Mouse (Mus musculus): ENCODE data around the gene Stxbp3.
"Not testable (repeated sequence)": the region's sequence is repeated elsewhere in the genome, so short reads cannot be mapped to it uniquely, and the experiment has no call there.

Gene Stxbp3

GRCm38 (mm10) chr3:108840000-108840715, at the start of gene Stxbp3:
Gene Stxbp3, minus strand, starts transcription at chr3:108840526.
- peak; percentile 99 to 100 for DNase-seq (ENCODE audit: low spot score in 2 of 2)

DNA sequence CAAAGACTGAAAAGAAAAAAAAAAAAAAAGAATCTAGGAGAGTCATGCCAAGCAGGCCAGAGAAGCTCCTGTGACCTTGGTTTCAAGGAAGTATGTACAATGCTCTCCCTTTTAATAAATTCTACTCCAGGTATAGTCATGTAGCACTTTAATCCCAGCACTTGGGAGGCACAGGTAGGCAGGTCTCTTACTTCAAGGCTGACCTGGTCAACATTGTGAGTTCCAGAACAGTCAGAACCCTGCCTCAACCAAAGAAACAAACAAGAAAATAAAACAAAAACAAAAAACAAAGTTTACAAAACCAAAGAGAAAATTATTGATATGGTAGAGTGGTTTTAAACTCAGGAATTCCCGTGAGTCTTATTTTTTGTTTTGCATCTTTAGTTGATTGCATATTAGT, 49.6 kb upstream of the Stxbp3 start, which contains the start of gene Fndc7:
TSS of gene Fndc7 (minus strand) at position 101 of the 400 bp plus-strand sequence.
- no peak for DNase-seq (ENCODE audit: low spot score in 2 of 2)

- DNase-seq (ENCODE audit: low spot score in 2 of 2), result no peak
Observed at GRCm38 (mm10) chr3:108887618-108887975, 47.3 kb upstream of the Stxbp3 start.

- DNase-seq (ENCODE audit: low spot score in 2 of 2), result no peak
Observed at GRCm38 (mm10) chr3:108886934-108887617, 46.8 kb upstream of the Stxbp3 start.

DNA sequence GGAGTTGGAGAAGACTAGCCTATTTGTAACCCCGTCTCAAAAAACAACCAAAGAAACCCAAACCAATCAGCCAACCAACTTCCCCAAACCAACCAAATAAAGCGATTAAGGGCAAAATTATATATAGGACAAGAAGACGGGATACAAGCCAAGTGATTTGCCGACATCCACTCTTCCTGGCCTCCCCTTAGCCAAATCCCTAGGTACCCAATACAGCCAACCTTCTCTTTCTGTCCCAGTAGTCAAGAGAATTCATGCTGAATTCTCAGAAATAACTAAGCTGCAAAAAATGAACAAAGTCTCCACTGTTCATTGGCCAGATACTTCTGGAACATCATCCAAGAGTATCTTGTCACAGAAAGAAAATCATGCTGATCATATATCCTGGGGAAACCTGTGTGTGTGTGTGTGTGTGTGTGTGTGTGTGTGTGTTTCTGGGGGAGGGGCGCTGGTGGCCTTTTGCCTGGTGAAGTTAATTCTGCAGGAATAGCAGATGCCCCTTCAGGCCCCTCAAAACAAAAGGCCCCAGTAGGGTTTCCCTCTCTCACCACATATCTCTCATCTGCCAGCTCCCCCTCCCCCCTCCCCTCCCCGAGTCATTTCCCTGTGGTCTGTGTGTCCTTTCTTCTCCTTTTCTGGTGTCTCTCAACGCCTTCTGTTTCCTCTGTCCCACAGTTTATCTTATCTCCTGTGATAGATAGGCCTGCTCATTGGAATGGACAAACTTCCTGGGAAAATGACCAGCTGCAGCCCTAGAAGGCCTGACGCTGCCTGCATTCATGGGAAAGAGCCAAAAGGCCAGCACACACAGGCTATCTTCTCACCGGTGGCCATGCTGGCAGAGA, 45.6 kb upstream of the Stxbp3 start:
- no peak for DNase-seq (ENCODE audit: low spot score in 2 of 2)

- no peak for DNase-seq (ENCODE audit: low spot score in 2 of 2)
Observed at GRCm38 (mm10) chr3:108884706-108885289, 44.5 kb upstream of the Stxbp3 start.

GRCm38 (mm10) chr3:108883067-108883466, 42.7 kb upstream of the Stxbp3 start:
- no peak for DNase-seq (ENCODE audit: low spot score in 2 of 2)

- DNase-seq (ENCODE audit: low spot score in 2 of 2), result not testable (repeated sequence)
Observed at GRCm38 (mm10) chr3:108881873-108882272, 41.5 kb upstream of the Stxbp3 start.

GRCm38 (mm10) chr3:108880544-108881507, 40.5 kb upstream of the Stxbp3 start:
- DNase-seq (ENCODE audit: low spot score in 2 of 2), result peak in 1 of 2 experiments; percentile 30

DNA sequence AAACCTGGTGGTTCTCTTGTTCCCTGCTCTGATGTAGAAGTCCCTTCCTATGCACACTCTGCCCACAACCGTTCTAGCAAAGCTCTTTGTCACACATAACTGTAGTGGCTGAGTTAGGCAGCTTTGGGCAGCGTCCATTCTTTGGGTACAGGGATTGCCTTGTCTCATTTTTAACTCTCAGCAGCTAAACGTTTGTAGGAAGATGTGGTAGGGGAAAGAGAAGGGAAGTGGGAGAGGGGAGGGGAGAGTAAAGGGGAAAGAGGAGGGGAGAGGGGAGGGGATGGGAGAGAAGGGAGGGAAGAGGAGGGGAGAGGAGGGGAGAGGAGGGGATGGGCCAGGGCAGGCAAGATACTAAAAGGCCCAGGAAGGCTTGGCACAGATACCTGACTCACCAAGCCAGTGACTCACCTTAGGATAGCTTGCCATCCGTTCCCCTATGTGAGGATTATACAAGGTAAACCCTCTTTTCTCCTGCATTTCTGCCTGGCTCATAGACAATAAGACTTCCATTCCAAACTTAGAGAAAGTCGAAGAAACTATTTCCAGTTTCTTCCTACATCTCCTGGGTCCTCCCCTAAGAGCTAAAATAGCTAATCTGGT, 39.6 kb upstream of the Stxbp3 start:
- DNase-seq (ENCODE audit: low spot score in 2 of 2), result no peak

DNA sequence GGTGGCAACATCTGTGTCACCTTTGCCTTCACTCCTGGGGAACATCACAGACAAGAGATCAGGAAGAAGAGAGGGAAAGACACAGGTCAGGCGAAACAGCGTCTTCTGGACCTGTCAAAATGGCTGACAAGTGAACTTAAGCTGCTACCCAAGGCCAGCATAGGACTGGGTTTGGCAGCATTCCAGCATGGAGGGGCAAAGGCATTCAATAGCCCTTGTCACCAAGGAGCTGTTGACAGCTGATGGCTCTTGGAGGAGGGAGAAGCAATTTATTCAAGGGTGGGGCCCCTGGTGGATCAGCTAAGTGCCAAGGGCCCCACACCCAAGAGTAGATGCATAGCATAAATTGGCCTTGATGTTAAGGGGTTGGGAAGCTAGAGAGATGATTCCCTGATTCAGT, 38.8 kb upstream of the Stxbp3 start:
- DNase-seq (ENCODE audit: low spot score in 2 of 2), result no peak

DNA sequence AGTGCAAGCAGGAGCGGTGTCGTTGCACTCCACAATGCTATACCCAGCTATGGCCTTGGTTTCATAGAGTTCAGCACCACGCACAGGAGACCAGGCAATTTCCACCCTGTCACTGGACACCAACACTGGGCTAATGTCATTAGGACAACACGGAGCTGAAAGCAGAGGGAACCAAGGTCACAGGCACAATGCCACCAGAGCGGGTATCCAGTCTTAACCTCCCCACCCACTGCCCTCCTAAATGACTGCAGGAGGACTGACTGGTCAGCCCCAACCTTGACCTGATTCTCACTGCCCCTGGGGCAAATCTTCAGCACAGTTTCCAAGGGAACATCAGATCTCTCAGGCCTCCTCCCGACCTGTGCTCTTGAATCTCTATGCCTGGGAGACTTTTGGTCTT, 30.3 kb upstream of the Stxbp3 start:
- no peak for DNase-seq (ENCODE audit: low spot score in 2 of 2)

GRCm38 (mm10) chr3:108867449-108867848, 27.1 kb upstream of the Stxbp3 start:
- no peak for DNase-seq (ENCODE audit: low spot score in 2 of 2)

DNA sequence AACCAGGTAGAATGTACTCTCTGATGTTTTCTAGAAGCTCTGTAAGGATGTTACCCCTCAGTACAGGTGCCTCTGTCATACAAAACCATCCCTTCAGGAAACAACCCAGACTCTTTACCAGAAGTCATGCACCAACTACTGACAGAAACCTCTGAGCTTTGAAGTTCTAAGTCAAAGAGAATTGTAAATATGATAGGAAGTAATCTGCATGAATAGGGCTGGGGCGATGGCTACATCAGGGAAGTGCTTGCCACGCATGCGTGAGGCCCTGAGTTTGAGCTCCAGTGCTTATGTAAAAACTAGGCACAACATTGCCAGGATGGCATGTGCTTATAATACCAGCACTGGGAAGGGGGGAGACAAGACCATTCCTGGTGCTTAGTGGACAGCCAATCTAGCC, 25.4 kb upstream of the Stxbp3 start:
- peak in 1 of 2 experiments; percentile 36 for DNase-seq (ENCODE audit: low spot score in 2 of 2)

DNA sequence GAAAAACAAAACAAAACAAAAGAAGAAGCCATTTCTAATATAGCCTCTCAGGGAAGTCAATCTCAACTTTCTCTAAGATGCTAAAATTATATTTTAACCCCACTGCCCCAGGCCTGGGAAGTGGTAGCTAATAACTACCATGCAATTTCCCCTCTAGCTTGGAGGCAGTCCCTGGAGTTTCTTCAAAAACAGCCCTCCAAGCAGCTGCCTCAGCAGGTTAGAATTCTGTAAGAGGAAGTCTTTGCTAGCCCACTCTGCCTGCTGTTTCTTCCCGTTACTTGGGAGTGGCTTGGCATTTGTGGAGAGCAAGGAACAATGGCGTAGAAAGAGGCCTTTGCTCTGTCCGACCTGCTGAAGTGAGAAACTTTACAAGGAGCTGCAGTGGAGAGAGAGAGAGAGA, 24.8 kb upstream of the Stxbp3 start:
- no peak for DNase-seq (ENCODE audit: low spot score in 2 of 2)

DNA sequence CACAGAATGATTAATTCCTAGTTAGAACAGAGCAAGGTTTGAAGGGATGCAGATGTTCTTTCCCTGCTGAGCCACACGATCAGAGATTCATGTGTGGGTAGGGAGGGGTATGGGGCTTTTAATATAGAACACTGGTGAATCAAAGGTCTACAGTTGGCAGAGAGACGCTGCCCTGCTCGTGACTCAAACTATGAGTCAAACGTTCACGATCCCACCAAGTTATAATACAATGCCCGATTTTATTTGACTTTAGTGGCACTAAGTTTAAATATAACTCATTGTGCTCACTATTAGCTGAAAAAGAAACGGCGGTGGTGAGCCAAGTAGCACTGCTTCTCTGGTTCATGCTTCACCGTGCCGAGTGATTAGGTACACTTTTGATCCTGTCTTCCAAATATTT, 22.8 kb upstream of the Stxbp3 start:
- DNase-seq (ENCODE audit: low spot score in 2 of 2), result no peak

DNA sequence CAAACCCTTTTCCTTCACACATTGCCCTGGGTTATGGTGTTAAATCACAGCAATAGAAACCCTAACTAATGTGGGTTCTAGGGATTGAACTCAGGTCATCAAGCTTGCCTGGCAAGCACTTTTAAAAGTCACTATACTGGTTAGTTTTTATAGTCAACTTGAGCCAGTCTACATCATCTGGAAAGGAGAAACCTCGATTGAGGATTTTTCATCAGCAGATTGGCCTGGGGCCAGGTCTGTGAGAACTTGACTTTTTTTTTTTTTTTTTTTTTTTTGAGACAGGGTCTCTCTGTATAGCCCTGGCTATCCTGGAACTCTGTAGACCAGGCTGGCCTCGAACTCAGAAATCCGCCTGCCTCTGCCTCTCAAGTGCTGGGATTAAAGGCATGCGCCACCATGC, 22.0 kb upstream of the Stxbp3 start:
- DNase-seq (ENCODE audit: low spot score in 2 of 2), result not testable (repeated sequence)

- no peak for DNase-seq (ENCODE audit: low spot score in 2 of 2)
Observed at GRCm38 (mm10) chr3:108860786-108861185, 20.5 kb upstream of the Stxbp3 start.

GRCm38 (mm10) chr3:108858231-108858770, 18.0 kb upstream of the Stxbp3 start:
- DNase-seq (ENCODE audit: low spot score in 2 of 2), result no peak

GRCm38 (mm10) chr3:108857714-108858113, 17.4 kb upstream of the Stxbp3 start:
- DNase-seq (ENCODE audit: low spot score in 2 of 2), result no peak

All from spleen, postnatal 10 days (tissue).